Mouse (Mus musculus): ENCODE results near the gene Hist1h3d. TPM values are rescaled to one million over a fixed set of nuclear protein-coding genes. Genes with fewer than 3 reads are reported as not detected.
A peak's percentile ranks its signal among the peaks of the same experiment; 100 is the strongest.

Hist1h3d gene
- total and polyA plus RNA-seq, 2 experiments from 2014 or later, result 0.96 to 173 TPM

GRCm38 (mm10) chr13:23576906-23577639, 1.5 kb downstream of the Hist1h3d start:
- ATAC-seq, result no peak
- Histone ChIP-seq H3K4me1 (ENCODE audit: insufficient read depth, low read length) (0 out of 2 replicates have a peak, but pooled peaks cover 7% of the 10 kb centered on the region), H3K4me3 (ENCODE audit: low read length) (no peak overlapping the region), H3K4me2 (ENCODE audit: low read depth, low read length) (peak overlapping the region; percentile 52), H3K9me3 (ENCODE audit: low read length) (no peaks in the 10 kb centered on the region), H3K36me3 (ENCODE audit: insufficient read depth, low read length) (no peaks in the 10 kb centered on the region), H3K9ac (replicated peaks; ENCODE audit: low read length) (peak overlapping the region; percentile 42; the same call in 1 of the 2 replicates), H3K27ac (no peak overlapping the region), H3K27me3 (ENCODE audit: insufficient read depth, low read length) (no peaks in the 10 kb centered on the region)
- WGBS, result 55% methylated on average over 6 of the region's 6 CpGs
- no peak for TF ChIP-seq CTCF (IDR thresholded peaks at IDR 0.05; ENCODE audit: low read depth)
- DNase-seq (ENCODE audit: low spot score), result no peak

DNA sequence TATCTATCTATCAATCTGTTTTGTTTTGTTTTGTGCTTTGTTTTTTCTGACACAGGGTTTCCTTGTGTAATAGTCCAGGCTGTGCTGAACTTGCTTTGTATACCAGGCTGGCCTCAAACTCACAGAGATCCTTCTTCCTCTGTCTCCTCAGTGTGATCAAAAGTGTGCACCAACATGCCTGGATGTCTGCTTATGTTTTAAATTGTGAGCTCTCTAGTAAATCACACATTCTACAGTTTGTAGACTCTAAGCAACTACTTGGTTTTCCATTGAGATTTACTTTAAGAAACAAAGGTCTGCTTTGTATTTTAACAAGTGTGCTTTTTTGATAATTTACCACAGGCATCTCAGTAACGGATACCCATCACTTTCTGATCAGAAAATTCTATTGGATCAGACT, 2.3 kb downstream of the Hist1h3d start:
- Histone ChIP-seq H3K4me2 (ENCODE audit: low read depth, low read length) (no peak overlapping the region), H3K36me3 (ENCODE audit: insufficient read depth, low read length) (no peaks in the 10 kb centered on the region), H3K27ac (no peak overlapping the region), H3K27me3 (ENCODE audit: insufficient read depth, low read length) (no peaks in the 10 kb centered on the region), H3K9me3 (ENCODE audit: low read length) (no peaks in the 10 kb centered on the region), H3K9ac (replicated peaks; ENCODE audit: low read length) (no peak overlapping the region), H3K4me3 (ENCODE audit: low read length) (no peak overlapping the region), H3K4me1 (ENCODE audit: insufficient read depth, low read length) (0 out of 2 replicates have a peak, but pooled peaks cover 7% of the 10 kb centered on the region)
- no peak for DNase-seq (ENCODE audit: low spot score)
- 92% methylated on average over 1 of the region's 1 CpGs for WGBS
- TF ChIP-seq CTCF (IDR thresholded peaks at IDR 0.05; ENCODE audit: low read depth), result no peak
- ATAC-seq, result no peak

DNA sequence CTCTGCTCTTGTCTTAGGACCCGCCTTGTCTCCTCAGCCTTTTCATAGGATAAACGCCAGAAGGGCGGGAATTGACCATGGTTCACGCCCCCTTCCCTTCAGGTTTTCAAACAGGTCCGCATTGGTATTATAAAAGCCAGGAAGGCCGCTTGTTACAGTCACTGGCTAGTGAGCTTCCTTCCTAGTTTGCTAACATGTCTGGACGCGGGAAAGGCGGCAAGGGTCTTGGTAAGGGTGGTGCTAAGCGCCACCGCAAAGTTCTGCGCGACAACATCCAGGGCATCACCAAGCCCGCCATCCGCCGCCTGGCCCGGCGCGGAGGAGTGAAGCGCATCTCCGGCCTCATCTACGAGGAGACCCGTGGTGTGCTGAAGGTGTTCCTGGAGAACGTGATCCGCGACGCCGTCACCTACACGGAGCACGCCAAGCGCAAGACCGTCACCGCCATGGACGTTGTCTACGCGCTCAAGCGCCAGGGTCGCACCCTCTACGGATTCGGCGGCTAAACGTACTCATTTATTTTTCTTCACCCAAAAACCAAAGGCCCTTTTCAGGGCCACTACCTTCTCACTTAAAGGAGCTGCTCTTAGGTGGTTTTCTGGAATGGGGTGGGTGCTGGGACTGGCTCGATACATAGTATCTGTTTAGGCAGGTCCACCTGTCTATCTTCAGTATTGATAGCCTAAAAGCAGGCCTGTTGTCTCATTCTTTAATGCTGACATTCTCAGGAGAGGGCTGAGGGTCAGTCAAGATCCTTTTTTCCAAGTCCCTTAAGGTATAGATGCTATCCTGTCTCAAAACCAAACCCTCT, 6.0 kb downstream of the Hist1h3d start, which contains the start of gene Hist1h4d:
Gene Hist1h4d (plus strand): TSS at position 191 of the 811 bp plus-strand sequence.
- under 1% methylated on average over 43 of the region's 43 CpGs for WGBS
- Histone ChIP-seq H3K27me3 (ENCODE audit: insufficient read depth, low read length) (no peaks in the 10 kb centered on the region), H3K9me3 (ENCODE audit: low read length) (no peaks in the 10 kb centered on the region), H3K4me3 (ENCODE audit: low read length) (peak within 1 kb of the TSS; percentile 45), H3K4me1 (ENCODE audit: insufficient read depth, low read length) (peaks cover 8% of the 10 kb centered on the region; the same call in 1 of the 2 replicates), H3K36me3 (ENCODE audit: insufficient read depth, low read length) (no peaks in the 10 kb centered on the region), H3K27ac (peak within 1 kb of the TSS; percentile 67), H3K4me2 (ENCODE audit: low read depth, low read length) (peak within 1 kb of the TSS; percentile 77), H3K9ac (replicated peaks; ENCODE audit: low read length) (peak within 1 kb of the TSS; percentile 56)
- DNase-seq (ENCODE audit: low spot score) (peak; percentile 98), ATAC-seq (peak; percentile 93)
- TF ChIP-seq CTCF (IDR thresholded peaks at IDR 0.05; ENCODE audit: low read depth), result no peak

DNA sequence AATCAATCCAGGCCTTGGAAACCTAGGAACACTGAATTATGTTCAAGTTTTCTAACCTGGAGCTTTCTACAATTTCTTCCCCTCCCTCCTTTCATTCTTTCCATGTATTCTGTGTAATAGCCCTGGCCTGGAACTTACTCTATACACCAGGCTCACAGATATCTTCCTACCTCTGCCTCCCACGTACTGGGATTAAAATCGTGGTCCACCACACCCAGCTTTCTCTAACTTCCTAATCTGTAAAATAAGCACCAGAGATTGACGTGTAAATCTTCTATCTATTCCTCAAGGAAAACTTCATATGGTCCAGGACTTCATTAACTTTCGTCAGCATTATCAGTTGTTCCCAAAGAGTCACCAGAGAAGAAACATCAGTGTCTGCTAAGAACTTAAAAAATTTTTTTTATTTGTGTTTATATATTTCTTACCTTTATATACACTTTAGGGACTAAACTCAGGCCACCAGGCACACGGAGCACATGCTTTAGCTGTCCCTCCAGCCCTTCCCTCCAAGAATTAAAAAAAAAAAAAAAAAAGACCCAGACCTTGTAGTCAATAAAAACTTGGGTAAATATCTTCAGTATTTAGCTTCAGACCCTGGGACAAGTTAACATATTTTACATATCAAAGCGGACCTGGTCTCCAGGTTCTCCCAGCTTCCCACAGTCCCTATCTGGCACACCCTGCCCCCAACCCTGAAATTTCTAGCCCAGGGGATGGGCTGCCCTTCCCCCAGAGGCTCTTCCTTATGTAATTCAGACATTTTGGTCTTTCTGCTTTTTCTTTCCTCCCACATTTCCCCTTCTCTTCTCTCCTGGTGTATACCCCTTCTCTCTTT, 6.9 kb downstream of the Hist1h3d start:
- ATAC-seq, result no peak
- no peaks in the 10 kb centered on the region for H3K27me3 ChIP-seq (ENCODE audit: insufficient read depth, low read length)
- no peaks in the 10 kb centered on the region for H3K36me3 ChIP-seq (ENCODE audit: insufficient read depth, low read length)
- TF ChIP-seq CTCF (IDR thresholded peaks at IDR 0.05; ENCODE audit: low read depth), result no peak
- no peak for DNase-seq (ENCODE audit: low spot score)
- H3K4me1 ChIP-seq (ENCODE audit: insufficient read depth, low read length), result peaks cover 8% of the 10 kb centered on the region; the same call in 1 of the 2 replicates
- H3K27ac ChIP-seq, result peak overlapping the region; percentile 67
- H3K4me2 ChIP-seq (ENCODE audit: low read depth, low read length), result peak overlapping the region; percentile 77
- H3K9me3 ChIP-seq (ENCODE audit: low read length), result no peaks in the 10 kb centered on the region
- peak overlapping the region; percentile 45 for H3K4me3 ChIP-seq (ENCODE audit: low read length)
- peak overlapping the region; percentile 56 for H3K9ac ChIP-seq (replicated peaks; ENCODE audit: low read length)
- 9% methylated on average over 6 of the region's 6 CpGs for WGBS

DNA sequence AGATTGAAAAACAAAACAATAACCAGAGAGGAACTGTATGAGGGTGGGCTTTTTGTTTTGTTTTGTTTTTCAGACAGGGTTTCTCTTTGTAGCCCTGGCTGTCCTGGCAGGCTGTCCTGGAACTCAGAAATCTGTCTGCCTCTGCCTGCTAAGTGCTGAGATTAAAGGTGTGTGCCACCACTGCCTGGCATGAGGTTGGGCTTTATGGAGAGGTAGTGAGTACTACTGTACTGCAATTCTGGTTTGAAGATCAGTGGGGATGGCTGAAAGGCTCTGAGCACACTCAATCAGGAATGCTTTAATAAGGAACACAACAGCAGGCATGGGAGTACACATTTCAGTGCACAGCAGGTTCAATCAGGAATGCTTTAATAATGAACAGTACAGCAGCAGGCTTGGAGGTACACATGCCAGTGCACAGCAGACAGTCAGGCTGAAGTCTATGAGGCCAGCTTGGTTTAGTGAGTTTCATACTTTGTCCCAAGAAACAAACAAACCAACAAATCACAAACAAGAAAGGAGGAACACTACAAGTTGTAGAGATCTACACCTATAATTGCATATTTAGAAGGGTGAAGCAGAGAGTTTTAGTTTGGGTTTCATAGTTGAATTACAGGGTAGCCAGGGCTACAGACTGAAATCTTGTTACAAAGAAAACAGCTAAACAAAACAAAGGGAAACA, 8.0 kb downstream of the Hist1h3d start:
- no peak for TF ChIP-seq CTCF (IDR thresholded peaks at IDR 0.05; ENCODE audit: low read depth)
- no peak overlapping the region for H3K4me2 ChIP-seq (ENCODE audit: low read depth, low read length)
- no peaks in the 10 kb centered on the region for H3K27me3 ChIP-seq (ENCODE audit: insufficient read depth, low read length)
- no peak overlapping the region for H3K4me3 ChIP-seq (ENCODE audit: low read length)
- H3K36me3 ChIP-seq (ENCODE audit: insufficient read depth, low read length), result no peaks in the 10 kb centered on the region
- DNase-seq (ENCODE audit: low spot score), result no peak
- no peak for ATAC-seq
- H3K27ac ChIP-seq, result no peak overlapping the region
- H3K9me3 ChIP-seq (ENCODE audit: low read length), result no peaks in the 10 kb centered on the region
- H3K9ac ChIP-seq (replicated peaks; ENCODE audit: low read length), result no peak overlapping the region
- H3K4me1 ChIP-seq (ENCODE audit: insufficient read depth, low read length), result peaks cover 8% of the 10 kb centered on the region; the same call in 1 of the 2 replicates

DNA sequence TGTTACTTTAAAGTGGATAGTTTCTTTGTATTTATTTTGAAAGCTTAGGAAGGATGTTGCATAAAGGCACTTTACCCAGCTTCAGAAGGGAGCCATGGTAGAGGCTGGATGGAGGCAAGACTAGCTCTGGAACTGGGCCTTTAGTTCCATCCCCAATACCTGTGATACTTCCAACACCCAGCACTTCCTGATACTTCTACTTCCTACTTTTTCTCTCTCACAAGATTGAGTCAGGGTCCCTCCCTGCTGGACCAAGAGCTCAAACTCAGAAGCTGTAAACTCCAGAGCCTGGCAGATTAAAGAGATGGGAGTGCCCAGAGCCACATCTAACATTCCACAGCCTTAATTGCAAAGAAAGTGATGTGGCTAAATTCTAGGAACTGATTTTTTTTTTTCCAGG, 8.8 kb downstream of the Hist1h3d start:
- H3K4me2 ChIP-seq (ENCODE audit: low read depth, low read length), result peak overlapping the region; percentile 94
- H3K27me3 ChIP-seq (ENCODE audit: insufficient read depth, low read length), result no peaks in the 10 kb centered on the region
- H3K27ac ChIP-seq, result peak overlapping the region; percentile 92
- H3K4me3 ChIP-seq (ENCODE audit: low read length), result peak overlapping the region; percentile 49
- peaks cover 8% of the 10 kb centered on the region; the same call in 1 of the 2 replicates for H3K4me1 ChIP-seq (ENCODE audit: insufficient read depth, low read length)
- no peaks in the 10 kb centered on the region for H3K36me3 ChIP-seq (ENCODE audit: insufficient read depth, low read length)
- no peak for TF ChIP-seq CTCF (IDR thresholded peaks at IDR 0.05; ENCODE audit: low read depth)
- no peaks in the 10 kb centered on the region for H3K9me3 ChIP-seq (ENCODE audit: low read length)
- DNase-seq (ENCODE audit: low spot score) (no peak), ATAC-seq (no peak)
- H3K9ac ChIP-seq (replicated peaks; ENCODE audit: low read length), result peak overlapping the region; percentile 68

All from hindbrain, postnatal 0 days (tissue).